Mouse (Mus musculus): ENCODE measurements around the gene Medag.

DNA sequence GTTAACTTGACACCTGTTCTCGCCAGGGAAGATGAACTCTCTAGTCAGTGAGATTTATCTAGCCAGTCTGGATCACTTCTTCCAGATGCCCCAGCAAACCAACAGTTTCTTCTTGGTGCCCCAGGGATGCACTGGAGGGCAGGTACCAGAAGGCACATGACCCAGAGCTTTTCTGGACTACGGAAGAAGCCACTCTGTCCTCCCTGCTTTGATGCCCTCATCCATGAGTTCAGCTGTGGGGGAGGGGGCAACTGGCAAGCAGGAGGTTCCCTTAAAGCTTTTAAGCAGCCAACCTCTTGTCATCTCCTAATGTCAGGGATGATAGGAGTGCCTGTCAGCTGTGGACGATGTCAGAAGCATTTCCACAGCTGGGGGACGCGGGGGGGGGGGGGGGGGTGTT, 53.8 kb downstream of the Medag start:
- TF ChIP-seq CTCF (IDR thresholded peaks at IDR 0.05; ENCODE audit: low read depth) (no peak), EP300 (optimal IDR thresholded peaks at IDR 0.05) (no peak)

Measured in stomach, postnatal 0 days (tissue).